Mouse (Mus musculus) small intestine, adult 2 months (tissue): ENCODE measurements around the gene Fignl1.

Source experiments
- CTCF ChIP-seq: fragments of 200-500 bp; IDR thresholded peaks from 2 replicates; pipeline ENCODE4 v1.5.1; 2012; ENCODE audit warnings: low read depth, mild to moderate bottlenecking, control low read depth, inconsistent platforms, low read length, moderate library complexity, mixed read lengths; ENCODE audit not compliant: insufficient replicate concordance, insufficient read length; ENCODE audit errors: extremely low read depth
- POLR2A ChIP-seq: fragments of 200-500 bp; IDR thresholded peaks from 2 replicates; pipeline ENCODE4 v1.6.1; 2012; ENCODE audit warnings: low read depth, mild to moderate bottlenecking, control low read depth, inconsistent platforms, low read length, moderate library complexity

DNA sequence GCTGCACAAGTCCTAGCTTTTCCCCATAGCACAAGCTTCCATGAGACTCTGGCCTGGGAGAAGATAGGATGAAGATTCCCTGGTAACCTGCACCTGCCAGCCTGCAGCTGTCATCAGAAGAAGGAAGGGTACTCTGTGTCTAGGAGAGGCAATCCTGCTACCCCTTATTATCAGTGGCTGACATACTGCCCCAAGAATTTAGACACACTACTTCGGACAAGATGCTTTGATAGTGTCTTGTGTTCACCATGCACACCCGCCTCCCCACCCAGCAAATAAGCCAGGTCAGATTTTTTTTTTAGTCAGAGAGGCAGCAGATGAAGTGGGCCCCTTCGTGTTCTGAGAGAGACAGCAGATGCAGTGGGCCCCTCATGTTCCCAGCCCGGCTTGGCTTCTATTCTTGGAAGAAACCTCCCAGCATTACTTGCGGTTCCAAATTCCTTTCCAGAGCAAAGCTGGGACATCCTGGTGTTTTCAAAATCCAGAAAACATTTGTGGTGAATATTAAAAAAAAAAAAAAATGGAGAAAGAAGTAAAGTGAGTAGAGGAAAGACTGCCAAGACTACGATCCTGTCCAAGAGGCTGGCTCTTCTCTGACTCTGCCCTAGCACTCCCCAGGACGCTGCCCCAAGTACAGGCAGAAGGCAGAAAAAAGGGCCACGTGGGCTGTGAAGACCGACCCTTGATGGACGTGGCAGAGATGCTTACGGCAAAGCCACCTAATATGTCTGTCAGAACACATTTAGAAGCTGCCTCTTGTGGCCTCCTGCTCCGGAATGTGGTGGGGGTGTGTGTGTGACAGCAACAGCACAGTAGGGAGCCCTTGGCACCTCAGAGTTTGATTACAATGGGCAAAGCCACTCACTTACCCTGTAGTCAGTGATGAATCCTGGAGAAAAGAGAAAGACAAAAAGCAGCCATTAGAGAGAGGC, 15.5 kb upstream of the Fignl1 start:
- TF ChIP-seq CTCF, result no peak
- TF ChIP-seq POLR2A, result no peak
